13 mouse cellular contexts compared by ENCODE assay signal in genomic region chr8:78847240-78847639, GRCm38 (mm10).
"Had no signal": no experiment of that assay in that cellular context is flagged by ENCODE, and none has a peak within 500 bp of the region (broad histone marks: within the 10 kb centered on the region; RNA-seq: fewer than 3 reads in every experiment).

No protein-coding gene starts in this region.

- H3K4me1 ChIP-seq: kidney, embryonic 15.5 days; limb, embryonic 12.5 days; midbrain, embryonic 12.5 days; neural tube, embryonic 13.5 days; stomach, embryonic 15.5 days had no signal

- H3K9ac ChIP-seq: kidney, embryonic 15.5 days; limb, embryonic 12.5 days; liver, embryonic 14.5 days; midbrain, embryonic 12.5 days; neural tube, embryonic 13.5 days; stomach, embryonic 15.5 days had no signal

- H3K36me3 ChIP-seq: kidney, embryonic 15.5 days; limb, embryonic 12.5 days; midbrain, embryonic 12.5 days; neural tube, embryonic 13.5 days; stomach, embryonic 15.5 days had no signal

- ATAC-seq: midbrain, embryonic 16.5 days had no signal

- H3K27me3 ChIP-seq: kidney, embryonic 15.5 days; limb, embryonic 12.5 days; midbrain, embryonic 12.5 days; neural tube, embryonic 13.5 days; stomach, embryonic 15.5 days had no signal

- H3K9me3 ChIP-seq: kidney, embryonic 15.5 days; limb, embryonic 12.5 days; midbrain, embryonic 12.5 days; neural tube, embryonic 13.5 days; stomach, embryonic 15.5 days had no signal

- H3K27ac ChIP-seq: kidney, embryonic 15.5 days; limb, embryonic 12.5 days; liver, embryonic 14.5 days; midbrain, embryonic 12.5 days; neural tube, embryonic 13.5 days; stomach, embryonic 15.5 days had no signal

- H3K4me2 ChIP-seq: kidney, embryonic 15.5 days; limb, embryonic 12.5 days; midbrain, embryonic 12.5 days; neural tube, embryonic 13.5 days; stomach, embryonic 15.5 days had no signal

- DNase-seq: kidney, adult 18-20 months; kidney, postnatal 25 days; lung, adult 18-20 months; retina, postnatal 1 day; thymus, adult 2 months; thymus, postnatal 25 days had no signal

- H3K4me3 ChIP-seq: kidney, embryonic 15.5 days; limb, embryonic 12.5 days; midbrain, embryonic 12.5 days; neural tube, embryonic 13.5 days; stomach, embryonic 15.5 days had no signal
